Mouse (Mus musculus) midbrain, embryonic 12.5 days (tissue): ENCODE measurements around the gene Mtpn. TPM values are rescaled to one million over a fixed set of nuclear protein-coding genes. Genes with fewer than 3 reads are reported as not detected.

ENCODE experiments used
- ATAC-seq: fragments of 200-750 bp; cut with Nextera tagmentation; 2 replicates; pipeline ENCODE4 v1.8.0; 2017; ENCODE audit warnings: low read depth, moderate TSS enrichment, moderate library complexity; ENCODE audit not compliant: low FRiP score
- H3K27ac ChIP-seq: fragments of 300-500 bp; sonication (generic); replicated peaks from 2 replicates; pipeline ENCODE4 v1.5.1; 2016; ENCODE audit warnings: mild to moderate bottlenecking
- H3K27me3 ChIP-seq: fragments of 300-500 bp; sonication (generic); 2 replicates; pipeline ENCODE4 v1.6.1; 2016; ENCODE audit warnings: mild to moderate bottlenecking
- H3K36me3 ChIP-seq: fragments of 300-500 bp; sonication (generic); 2 replicates; pipeline ENCODE4 v1.6.1; 2016
- H3K4me1 ChIP-seq: fragments of 300-500 bp; sonication (generic); 2 replicates; pipeline ENCODE4 v1.6.1; 2016
- H3K4me2 ChIP-seq: fragments of 300-500 bp; sonication (generic); replicated peaks from 2 replicates; pipeline ENCODE4 v1.6.1; 2016; ENCODE audit warnings: mild to moderate bottlenecking, moderate library complexity
- H3K4me3 ChIP-seq: fragments of 300-500 bp; sonication (generic); 2 replicates; pipeline ENCODE4 v1.5.1; 2016; ENCODE audit warnings: mild to moderate bottlenecking
- H3K9ac ChIP-seq: fragments of 300-500 bp; sonication (generic); replicated peaks from 2 replicates; pipeline ENCODE4 v1.6.1; 2016; ENCODE audit warnings: mild to moderate bottlenecking, moderate library complexity
- H3K9me3 ChIP-seq: fragments of 300-500 bp; sonication (generic); 2 replicates; pipeline ENCODE4 v1.6.1; 2016; ENCODE audit warnings: mild to moderate bottlenecking
- WGBS: fragments of 180-500 bp; shearing (Covaris S2); methylation state at CpG from one replicate; pipeline ENCODE4 v1.1.7; 2016; 5-methylcytosine and 5-hydroxymethylcytosine counted together
- polyA plus RNA-seq: library from polyadenylated mRNA; unstranded; fragments of >200 nt; fragmentation: Nextera tagmentation; extraction: Ambion mirVana; gene quantifications from 2 replicates; pipeline ENCODE4 v1.2.1, GENCODE M21; 2016

Gene Mtpn
- 163 and 169 TPM in 2 replicates for polyA plus RNA-seq

- no peaks in the 10 kb centered on the region for H3K27me3 ChIP-seq
- no peaks in the 10 kb centered on the region for H3K9me3 ChIP-seq
- peak; percentile 99 for ATAC-seq
- peak within 1 kb of the TSS; percentile 79 for H3K4me3 ChIP-seq
- peak within 1 kb of the TSS; percentile 66; the same call in 1 of the 2 replicates for H3K27ac ChIP-seq
- peaks cover 14% of the 10 kb centered on the region for H3K4me1 ChIP-seq
- H3K4me2 ChIP-seq: peak within 1 kb of the TSS; percentile 73
- WGBS: under 1% methylated on average over 60 of the region's 61 CpGs
- H3K9ac ChIP-seq: peak within 1 kb of the TSS; percentile 91
- H3K36me3 ChIP-seq: no peaks in the 10 kb centered on the region
Measured at GRCm38 (mm10) chr6:35539304-35540009, at the start of gene Mtpn. Gene Mtpn (minus strand): TSS chr6:35539888.

GRCm38 (mm10) chr6:35568731-35569130, 29.0 kb upstream of the Mtpn start:
- no peaks in the 10 kb centered on the region for H3K36me3 ChIP-seq
- H3K27me3 ChIP-seq: no peaks in the 10 kb centered on the region
- H3K9me3 ChIP-seq: no peaks in the 10 kb centered on the region
- H3K4me3 ChIP-seq: no peak overlapping the region
- ATAC-seq: no peak
- H3K4me1 ChIP-seq: no peaks in the 10 kb centered on the region
- H3K4me2 ChIP-seq: no peak overlapping the region
- H3K27ac ChIP-seq: no peak overlapping the region
- no peak overlapping the region for H3K9ac ChIP-seq

- Histone ChIP-seq H3K9ac (no peak overlapping the region), H3K4me1 (no peaks in the 10 kb centered on the region), H3K4me3 (no peak overlapping the region), H3K4me2 (no peak overlapping the region), H3K27ac (no peak overlapping the region), H3K36me3 (no peaks in the 10 kb centered on the region), H3K9me3 (no peaks in the 10 kb centered on the region), H3K27me3 (no peaks in the 10 kb centered on the region)
- ATAC-seq: no peak
Measured at GRCm38 (mm10) chr6:35567755-35568154, 28.1 kb upstream of the Mtpn start.

GRCm38 (mm10) chr6:35559950-35560349, 20.3 kb upstream of the Mtpn start:
- H3K4me2 ChIP-seq: no peak overlapping the region
- H3K9me3 ChIP-seq: no peaks in the 10 kb centered on the region
- H3K4me3 ChIP-seq: no peak overlapping the region
- H3K27me3 ChIP-seq: no peaks in the 10 kb centered on the region
- H3K4me1 ChIP-seq: no peaks in the 10 kb centered on the region
- no peaks in the 10 kb centered on the region for H3K36me3 ChIP-seq
- WGBS: 63% methylated on average over 2 of the region's 2 CpGs
- H3K9ac ChIP-seq: no peak overlapping the region
- H3K27ac ChIP-seq: no peak overlapping the region
- ATAC-seq: no peak

GRCm38 (mm10) chr6:35544352-35544751, 4.7 kb upstream of the Mtpn start:
- no peak overlapping the region for H3K27ac ChIP-seq

GRCm38 (mm10) chr6:35542656-35543400, 3.1 kb upstream of the Mtpn start:
- Histone ChIP-seq H3K4me2 (no peak overlapping the region), H3K9ac (no peak overlapping the region), H3K4me1 (peaks cover 11% of the 10 kb centered on the region), H3K27me3 (no peaks in the 10 kb centered on the region), H3K4me3 (no peak overlapping the region), H3K27ac (no peak overlapping the region), H3K9me3 (no peaks in the 10 kb centered on the region), H3K36me3 (no peaks in the 10 kb centered on the region)
- no peak for ATAC-seq
- WGBS: 77% methylated on average over 8 of the region's 8 CpGs

More at GRCm38 (mm10) chr6:35544352-35544751, 4.7 kb upstream of the Mtpn start:
- Histone ChIP-seq H3K27me3 (no peaks in the 10 kb centered on the region), H3K4me3 (no peak overlapping the region), H3K9me3 (no peaks in the 10 kb centered on the region), H3K9ac (no peak overlapping the region), H3K4me2 (no peak overlapping the region), H3K4me1 (no peaks in the 10 kb centered on the region), H3K36me3 (no peaks in the 10 kb centered on the region)
- no peak for ATAC-seq

GRCm38 (mm10) chr6:35540377-35540776, 689 bp upstream of the Mtpn start:
- H3K9me3 ChIP-seq: no peaks in the 10 kb centered on the region
- H3K36me3 ChIP-seq: no peaks in the 10 kb centered on the region
- 94% methylated on average over 9 of the region's 9 CpGs for WGBS
- H3K9ac ChIP-seq: no peak overlapping the region
- no peak overlapping the region for H3K4me2 ChIP-seq
- no peaks in the 10 kb centered on the region for H3K27me3 ChIP-seq
- H3K4me1 ChIP-seq: peaks cover 14% of the 10 kb centered on the region
- ATAC-seq: no peak
- H3K27ac ChIP-seq: no peak overlapping the region
- H3K4me3 ChIP-seq: no peak overlapping the region

GRCm38 (mm10) chr6:35538757-35539303, 858 bp downstream of the Mtpn start:
- peaks cover 14% of the 10 kb centered on the region for H3K4me1 ChIP-seq
- peak overlapping the region; percentile 73 for H3K4me2 ChIP-seq
- WGBS: 6% methylated on average over 21 of the region's 21 CpGs
- H3K27ac ChIP-seq: peak overlapping the region; percentile 66; the same call in 1 of the 2 replicates
- H3K36me3 ChIP-seq: no peaks in the 10 kb centered on the region
- H3K27me3 ChIP-seq: no peaks in the 10 kb centered on the region
- no peak for ATAC-seq
- H3K9ac ChIP-seq: peak overlapping the region; percentile 91
- no peaks in the 10 kb centered on the region for H3K9me3 ChIP-seq
- H3K4me3 ChIP-seq: peak overlapping the region; percentile 79

- no peak overlapping the region for H3K27ac ChIP-seq
- no peak overlapping the region for H3K4me3 ChIP-seq
- H3K27me3 ChIP-seq: no peaks in the 10 kb centered on the region
- no peaks in the 10 kb centered on the region for H3K36me3 ChIP-seq
- no peak overlapping the region for H3K4me2 ChIP-seq
- no peaks in the 10 kb centered on the region for H3K9me3 ChIP-seq
- H3K4me1 ChIP-seq: peaks cover 14% of the 10 kb centered on the region
- WGBS: 90% methylated on average over 7 of the region's 7 CpGs
- no peak overlapping the region for H3K9ac ChIP-seq
- ATAC-seq: no peak
Measured at GRCm38 (mm10) chr6:35536021-35536420, 3.7 kb downstream of the Mtpn start.

- Histone ChIP-seq H3K4me3 (no peak overlapping the region), H3K27ac (no peak overlapping the region), H3K27me3 (no peaks in the 10 kb centered on the region), H3K9ac (no peak overlapping the region), H3K9me3 (no peaks in the 10 kb centered on the region), H3K4me1 (no peaks in the 10 kb centered on the region), H3K4me2 (no peak overlapping the region), H3K36me3 (peaks cover 24% of the 10 kb centered on the region)
- no peak for ATAC-seq
Measured at GRCm38 (mm10) chr6:35513362-35513761, 26.3 kb downstream of the Mtpn start.

- H3K9me3 ChIP-seq: no peaks in the 10 kb centered on the region
- no peak overlapping the region for H3K9ac ChIP-seq
- H3K4me1 ChIP-seq: peaks cover 8% of the 10 kb centered on the region; the same call in 1 of the 2 replicates
- ATAC-seq: no peak
- H3K36me3 ChIP-seq: 0 out of 2 replicates have a peak, but pooled peaks cover 3% of the 10 kb centered on the region
- WGBS: 94% methylated on average over 2 of the region's 2 CpGs
- H3K27ac ChIP-seq: no peak overlapping the region
- H3K27me3 ChIP-seq: no peaks in the 10 kb centered on the region
- H3K4me3 ChIP-seq: no peak overlapping the region
- H3K4me2 ChIP-seq: no peak overlapping the region
Measured at GRCm38 (mm10) chr6:35504781-35505180, 34.9 kb downstream of the Mtpn start.

GRCm38 (mm10) chr6:35502904-35503303, 36.8 kb downstream of the Mtpn start:
- Histone ChIP-seq H3K9ac (no peak overlapping the region), H3K4me1 (peaks cover 8% of the 10 kb centered on the region; the same call in 1 of the 2 replicates), H3K9me3 (no peaks in the 10 kb centered on the region), H3K27ac (no peak overlapping the region), H3K27me3 (no peaks in the 10 kb centered on the region), H3K4me2 (no peak overlapping the region), H3K36me3 (no peaks in the 10 kb centered on the region), H3K4me3 (no peak overlapping the region)
- 92% methylated on average over 2 of the region's 2 CpGs for WGBS
- ATAC-seq: no peak
